Comparison of ENCODE assay signal across 8 mouse cellular contexts in the genomic region with DNA sequence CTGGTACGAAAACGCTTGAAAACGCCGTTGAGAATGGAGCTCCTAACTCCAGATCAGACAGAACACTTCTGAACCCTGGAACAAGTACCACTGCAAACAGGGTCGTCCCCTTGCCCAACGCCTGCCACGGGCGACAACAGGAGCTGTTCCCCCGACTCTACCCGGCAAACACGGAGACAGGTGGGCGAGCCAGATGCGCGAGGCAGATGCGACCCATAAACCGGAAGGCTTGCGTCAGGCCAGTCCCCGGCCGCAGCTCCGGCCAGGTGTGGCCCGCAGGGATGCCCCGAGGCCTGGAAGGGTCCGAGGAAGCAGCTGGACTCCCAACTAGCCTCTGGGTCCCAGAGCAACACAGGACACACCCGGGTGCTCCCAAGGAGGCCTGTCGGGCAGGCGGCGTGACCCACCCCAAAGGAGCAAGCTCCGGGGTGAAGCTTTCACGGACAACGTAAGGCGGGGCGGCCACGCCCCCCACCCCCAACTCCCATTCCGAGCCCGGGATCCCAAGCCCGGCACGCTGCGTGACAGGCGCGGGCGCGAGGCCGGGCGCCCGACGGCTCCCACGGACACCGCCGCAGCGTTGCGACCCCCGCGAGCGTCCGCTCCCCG. TPM values are rescaled to one million over a fixed set of nuclear protein-coding genes. Genes with fewer than 3 reads are reported as not detected.
DNase-seq lines count a peak whose midpoint lies in the region.

No protein-coding gene starts in this region.

- peak; percentile 47 for DNase-seq in adrenal gland, adult 8-10 months
- no peak for DNase-seq in adrenal gland, adult (ENCODE audit: inconsistent age in 2 of 2, low spot score in 1 of 2)
- DNase-seq in right cerebral cortex, adult 18-20 months = peak; percentile 49
- DNase-seq in right cerebral cortex, postnatal 36 days (ENCODE audit: low spot score in 2 of 2) = no peak
- DNase-seq in forelimb bud, embryonic 11.5 days (ENCODE audit: low read depth, low spot score) = peak; percentile 20
- peak; percentile 49 for DNase-seq in kidney, adult 9 months
- DNase-seq in lung, postnatal 10 days = peak; percentile 67
- peak; percentile 48 for DNase-seq in spleen, adult 12 weeks (ENCODE audit: low spot score)

RNA-seq across cellular contexts. Expression of gene Ralbp1, which starts 1.4 kb away (rescaled TPM):
- 10 to 100 TPM; 59.3 to 64.9 (median 62.6) TPM for total RNA-seq in adrenal gland, adult 8-10 months (2022)

Comparison
In these comparisons a context has a peak if more than half of its experiments do, and no peak if none do; other contexts are left out.
1. DNase-seq: peak in adrenal gland, adult 8-10 months (single experiment), right cerebral cortex, adult 18-20 months (single experiment), forelimb bud, embryonic 11.5 days (single experiment), kidney, adult 9 months (single experiment), lung, postnatal 10 days (single experiment) and spleen, adult 12 weeks (single experiment); none in adrenal gland, adult (0 of 2) and right cerebral cortex, postnatal 36 days (0 of 2).